Mouse (Mus musculus): Measurements from ENCODE around the gene Kcnab2.
A peak's percentile ranks its signal among the peaks of the same experiment; 100 is the strongest.

The Kcnab2 gene

GRCm38 (mm10) chr4:152477466-152478223 is at the start of gene Kcnab2:
Kcnab2 (minus strand) TSS chr4:152477871.
- peak; percentile 91 to 94 for DNase-seq (ENCODE audit: low spot score in 2 of 2)

- peak in 1 of 2 experiments; percentile 29 for DNase-seq (ENCODE audit: low spot score in 2 of 2)
Observed at GRCm38 (mm10) chr4:152520083-152520482, 42.4 kb upstream of the Kcnab2 start.

GRCm38 (mm10) chr4:152519106-152519505 is 41.4 kb upstream of the Kcnab2 start:
- DNase-seq (ENCODE audit: low spot score in 2 of 2), result no peak

- no peak for DNase-seq (ENCODE audit: low spot score in 2 of 2)
Observed at GRCm38 (mm10) chr4:152514884-152515283, 37.2 kb upstream of the Kcnab2 start.

- DNase-seq (ENCODE audit: low spot score in 2 of 2), result no peak
Observed at GRCm38 (mm10) chr4:152512221-152512925, 34.7 kb upstream of the Kcnab2 start.

GRCm38 (mm10) chr4:152494360-152494879 is 16.7 kb upstream of the Kcnab2 start:
- DNase-seq (ENCODE audit: low spot score in 2 of 2), result no peak

- DNase-seq (ENCODE audit: low spot score in 2 of 2), result peak; percentile 62 to 71
Observed at GRCm38 (mm10) chr4:152491250-152491899, 13.7 kb upstream of the Kcnab2 start.

- DNase-seq (ENCODE audit: low spot score in 2 of 2), result no peak
Observed at GRCm38 (mm10) chr4:152490311-152490710, 12.6 kb upstream of the Kcnab2 start.

- no peak for DNase-seq (ENCODE audit: low spot score in 2 of 2)
Observed at GRCm38 (mm10) chr4:152488046-152488445, 10.4 kb upstream of the Kcnab2 start.

GRCm38 (mm10) chr4:152480426-152480825 is 2.8 kb upstream of the Kcnab2 start:
- DNase-seq (ENCODE audit: low spot score in 2 of 2), result no peak

GRCm38 (mm10) chr4:152478224-152478567 is 525 bp upstream of the Kcnab2 start:
- DNase-seq (ENCODE audit: low spot score in 2 of 2), result no peak

GRCm38 (mm10) chr4:152477106-152477465 is 585 bp downstream of the Kcnab2 start:
- DNase-seq (ENCODE audit: low spot score in 2 of 2), result no peak

- no peak for DNase-seq (ENCODE audit: low spot score in 2 of 2)
Observed at GRCm38 (mm10) chr4:152476427-152477023, 1.1 kb downstream of the Kcnab2 start, which contains the start of gene Nphp4. Nphp4 (plus strand) TSS chr4:152476706.

- DNase-seq (ENCODE audit: low spot score in 2 of 2), result no peak
Observed at GRCm38 (mm10) chr4:152475941-152476340, 1.7 kb downstream of the Kcnab2 start.

GRCm38 (mm10) chr4:152467951-152468350 is 9.7 kb downstream of the Kcnab2 start:
- no peak for DNase-seq (ENCODE audit: low spot score in 2 of 2)

- DNase-seq (ENCODE audit: low spot score in 2 of 2), result no peak
Observed at GRCm38 (mm10) chr4:152466601-152467000, 11.1 kb downstream of the Kcnab2 start.

- no peak for DNase-seq (ENCODE audit: low spot score in 2 of 2)
Observed at GRCm38 (mm10) chr4:152465116-152465515, 12.6 kb downstream of the Kcnab2 start.

GRCm38 (mm10) chr4:152463147-152463546 is 14.5 kb downstream of the Kcnab2 start:
- no peak for DNase-seq (ENCODE audit: low spot score in 2 of 2)

GRCm38 (mm10) chr4:152462516-152462915 is 15.2 kb downstream of the Kcnab2 start:
- DNase-seq (ENCODE audit: low spot score in 2 of 2), result no peak

GRCm38 (mm10) chr4:152457673-152458072 is 20.0 kb downstream of the Kcnab2 start:
- DNase-seq (ENCODE audit: low spot score in 2 of 2), result no peak

- DNase-seq (ENCODE audit: low spot score in 2 of 2), result no peak
Observed at GRCm38 (mm10) chr4:152456609-152457008, 21.1 kb downstream of the Kcnab2 start.

- DNase-seq (ENCODE audit: low spot score in 2 of 2), result no peak
Observed at GRCm38 (mm10) chr4:152454153-152454552, 23.5 kb downstream of the Kcnab2 start.

All from spleen, postnatal 14 days (tissue).